Mouse (Mus musculus) liver, embryonic 14.5 days (tissue): Measurements from ENCODE around the gene Tapbpl. TPM values are rescaled to one million over a fixed set of nuclear protein-coding genes. Genes with fewer than 3 reads are reported as not detected.

Experiments used
- ATAC-seq: fragments of 200-750 bp; cut with Nextera tagmentation; 2 replicates; pipeline ENCODE4 v1.8.0; 2017; ENCODE audit warnings: moderate number of reproducible peaks, mild to moderate bottlenecking, moderate library complexity; ENCODE audit not compliant: insufficient read depth
- DNase-seq, 3 experiments: peaks; one replicate each; pipeline ENCODE4 v3.0.0-alpha.2; 2012 to 2013; ENCODE audit warnings: low read depth in 3 of 3, low spot score in 3 of 3
- H3K27ac ChIP-seq: fragments of 300-500 bp; sonication (generic); 2 replicates; pipeline ENCODE4 v1.5.1; 2014; ENCODE audit warnings: moderate library complexity, mild to moderate bottlenecking, control low read depth, inconsistent platforms
- H3K27me3 ChIP-seq: fragments of 300-500 bp; sonication (generic); 2 replicates; pipeline ENCODE4 v1.6.1; 2014; ENCODE audit warnings: mild to moderate bottlenecking, low read length, moderate library complexity; ENCODE audit not compliant: control insufficient read depth, insufficient read depth
- H3K36me3 ChIP-seq: fragments of 300-500 bp; sonication (generic); replicated peaks from 2 replicates; pipeline ENCODE4 v1.6.1; 2014; ENCODE audit warnings: low read depth; ENCODE audit not compliant: control insufficient read depth, insufficient read depth
- H3K4me1 ChIP-seq, 2 experiments: fragments of 200-500 bp in 1 of 2; fragments of 300-500 bp in 1 of 2; sonication (generic) in 1 of 2; replicated peaks; 2 replicates each; pipeline ENCODE4 v1.6.1; 2012 to 2014; ENCODE audit warnings: antibody characterized with exemption in 1 of 2, inconsistent platforms in 1 of 2, low read length in 1 of 2; ENCODE audit not compliant: control insufficient read depth in 2 of 2, insufficient read depth in 2 of 2
- H3K4me2 ChIP-seq: fragments of 300-500 bp; sonication (generic); 2 replicates; pipeline ENCODE4 v1.6.1; 2014; ENCODE audit warnings: low read depth, mild to moderate bottlenecking, control low read depth, moderate library complexity
- H3K4me3 ChIP-seq, 2 experiments: fragments of 200-500 bp in 1 of 2; fragments of 300-500 bp in 1 of 2; sonication (generic) in 1 of 2; 2 replicates each; pipeline ENCODE4 v1.5.1; 2012 to 2014; ENCODE audit warnings: low read depth in 2 of 2, low read length in 2 of 2, mild to moderate bottlenecking in 2 of 2, control low read depth in 1 of 2, inconsistent platforms in 1 of 2, moderate library complexity in 1 of 2; ENCODE audit not compliant: insufficient read depth in 1 of 2
- H3K9ac ChIP-seq: fragments of 300-500 bp; sonication (generic); replicated peaks from 2 replicates; pipeline ENCODE4 v1.6.1; 2014; ENCODE audit warnings: mild to moderate bottlenecking, control low read depth, moderate library complexity
- H3K9me3 ChIP-seq: fragments of 300-500 bp; sonication (generic); 2 replicates; pipeline ENCODE4 v1.6.1; 2016; ENCODE audit warnings: low read length, mixed read lengths; ENCODE audit not compliant: control insufficient read depth
- CTCF ChIP-seq: IDR thresholded peaks from 2 replicates; pipeline ENCODE4 v1.5.1; 2016; ENCODE audit warnings: antibody characterized with exemption, low read depth, control low read depth
- EP300 ChIP-seq: IDR thresholded peaks from 2 replicates; pipeline ENCODE4 v1.6.1; 2016; ENCODE audit warnings: antibody characterized with exemption, low read depth
- WGBS: fragments of 180-500 bp; shearing (Covaris S2); extraction: QIAGEN DNeasy Blood & Tissue Kit; methylation state at CpG from one replicate; pipeline ENCODE4 v1.1.7; 2014; ENCODE audit not compliant: insufficient replicate concordance; 5-methylcytosine and 5-hydroxymethylcytosine counted together
- polyA plus RNA-seq, 2 experiments: library from polyadenylated mRNA; depleted of rRNA in 1 of 2; stranded (reverse) in 1 of 2; unstranded in 1 of 2; fragments of >200 nt; fragmentation: Nextera tagmentation in 1 of 2; extraction: Ambion mirVana in 1 of 2; gene quantifications; 2 replicates each; pipeline versions ENCODE4 v1.2.1 to v1.2.3; 2012 to 2014

Tapbpl gene
- polyA plus RNA-seq, 2 experiments: 4.2 TPM

DNA sequence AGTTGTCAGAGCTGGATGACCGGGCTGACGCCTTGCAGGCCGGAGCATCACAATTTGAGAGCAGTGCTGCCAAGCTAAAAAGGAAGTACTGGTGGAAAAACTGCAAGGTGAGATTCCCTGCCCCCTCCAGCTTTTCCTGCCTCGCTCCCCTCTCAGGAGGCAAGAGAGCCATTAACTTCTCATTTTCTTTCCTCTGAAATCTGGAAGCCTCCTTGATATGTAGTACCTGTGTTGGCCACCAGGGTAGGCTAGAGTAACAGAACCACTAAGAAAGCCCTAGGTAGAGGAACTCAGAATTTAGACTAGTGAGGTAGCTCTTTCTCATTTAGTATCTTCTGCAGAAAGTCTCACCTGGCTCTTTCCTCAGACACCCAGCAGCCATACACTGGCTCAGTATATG lies 12.7 kb downstream of the Tapbpl start:
- no peak overlapping the region for H3K4me3 ChIP-seq
- TF ChIP-seq EP300: no peak
- TF ChIP-seq CTCF: peak; percentile 81
- H3K4me1 ChIP-seq: peaks cover 0 to 1% of the 10 kb centered on the region in 2 experiments; a peak in 1 of 4 replicates
- no peak overlapping the region for H3K4me2 ChIP-seq
- peaks cover under 1% of the 10 kb centered on the region; the same call in 1 of the 2 replicates for H3K27me3 ChIP-seq
- H3K36me3 ChIP-seq: no peaks in the 10 kb centered on the region
- ATAC-seq (no peak), DNase-seq (peak; percentile 45 to 55 (median 55))
- no peak overlapping the region for H3K27ac ChIP-seq
- WGBS: 67% methylated on average over 4 of the region's 4 CpGs
- no peaks in the 10 kb centered on the region for H3K9me3 ChIP-seq
- no peak overlapping the region for H3K9ac ChIP-seq

DNA sequence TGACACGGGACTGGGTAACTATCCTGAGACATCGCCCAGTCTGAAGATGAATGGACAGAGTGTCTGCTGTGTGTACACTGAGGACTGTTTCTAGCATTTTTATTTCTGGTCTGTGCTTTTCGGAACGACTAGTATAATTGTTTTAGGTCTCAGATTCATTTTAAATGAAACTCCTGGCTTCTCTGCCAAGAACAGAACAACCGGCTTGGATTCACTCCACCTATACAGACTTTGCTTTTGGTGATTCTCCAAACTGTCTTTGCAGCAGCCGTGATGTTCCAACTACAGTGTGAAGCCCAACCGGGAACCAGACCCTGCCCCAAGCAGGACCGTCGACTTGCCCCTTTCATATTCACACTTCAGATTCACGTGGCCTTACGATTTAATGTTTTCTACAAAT lies 13.8 kb downstream of the Tapbpl start:
- TF ChIP-seq CTCF (no peak), EP300 (no peak)
- no peak overlapping the region for H3K27ac ChIP-seq
- H3K36me3 ChIP-seq: no peaks in the 10 kb centered on the region
- H3K4me1 ChIP-seq: peaks cover 0 to 1% of the 10 kb centered on the region in 2 experiments; a peak in 1 of 4 replicates
- 79% methylated on average over 11 of the region's 11 CpGs for WGBS
- H3K4me3 ChIP-seq: no peak overlapping the region
- peaks cover 4% of the 10 kb centered on the region for H3K27me3 ChIP-seq
- H3K9me3 ChIP-seq: no peaks in the 10 kb centered on the region
- H3K9ac ChIP-seq: no peak overlapping the region
- H3K4me2 ChIP-seq: no peak overlapping the region
- no peak for DNase-seq
- no peak for ATAC-seq

DNA sequence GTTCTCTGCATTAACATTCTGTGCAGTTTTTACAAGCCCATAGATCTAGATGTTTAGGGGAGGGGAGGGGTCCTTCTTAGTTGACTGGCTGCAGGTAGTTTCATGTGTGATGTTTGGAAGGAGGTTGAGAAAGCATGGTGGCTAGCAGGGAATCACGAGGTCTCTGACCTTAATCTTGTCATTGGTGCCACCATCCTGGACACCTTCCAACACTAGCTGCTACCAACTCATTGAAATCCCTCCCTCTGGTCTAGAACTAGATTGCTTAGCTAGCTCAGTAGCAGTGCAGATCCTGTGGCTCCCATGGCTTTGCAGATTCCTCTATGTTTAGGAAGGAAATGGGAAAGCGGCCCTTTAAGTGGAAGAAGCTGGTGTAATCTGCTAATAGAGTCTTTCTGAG lies 14.8 kb downstream of the Tapbpl start:
- Histone ChIP-seq H3K27me3 (peaks cover 4% of the 10 kb centered on the region), H3K9me3 (no peaks in the 10 kb centered on the region), H3K4me2 (peak overlapping the region; percentile 88; the same call in 1 of the 2 replicates), H3K9ac (no peak overlapping the region), H3K4me3 (no peak overlapping the region; a peak in 1 of 4 replicates), H3K4me1 (peaks cover 0 to 1% of the 10 kb centered on the region in 2 experiments; a peak in 1 of 4 replicates), H3K36me3 (no peaks in the 10 kb centered on the region), H3K27ac (no peak overlapping the region)
- WGBS: 54% methylated on average over 2 of the region's 2 CpGs
- ATAC-seq (no peak), DNase-seq (no peak)
- TF ChIP-seq EP300 (no peak), CTCF (no peak)

DNA sequence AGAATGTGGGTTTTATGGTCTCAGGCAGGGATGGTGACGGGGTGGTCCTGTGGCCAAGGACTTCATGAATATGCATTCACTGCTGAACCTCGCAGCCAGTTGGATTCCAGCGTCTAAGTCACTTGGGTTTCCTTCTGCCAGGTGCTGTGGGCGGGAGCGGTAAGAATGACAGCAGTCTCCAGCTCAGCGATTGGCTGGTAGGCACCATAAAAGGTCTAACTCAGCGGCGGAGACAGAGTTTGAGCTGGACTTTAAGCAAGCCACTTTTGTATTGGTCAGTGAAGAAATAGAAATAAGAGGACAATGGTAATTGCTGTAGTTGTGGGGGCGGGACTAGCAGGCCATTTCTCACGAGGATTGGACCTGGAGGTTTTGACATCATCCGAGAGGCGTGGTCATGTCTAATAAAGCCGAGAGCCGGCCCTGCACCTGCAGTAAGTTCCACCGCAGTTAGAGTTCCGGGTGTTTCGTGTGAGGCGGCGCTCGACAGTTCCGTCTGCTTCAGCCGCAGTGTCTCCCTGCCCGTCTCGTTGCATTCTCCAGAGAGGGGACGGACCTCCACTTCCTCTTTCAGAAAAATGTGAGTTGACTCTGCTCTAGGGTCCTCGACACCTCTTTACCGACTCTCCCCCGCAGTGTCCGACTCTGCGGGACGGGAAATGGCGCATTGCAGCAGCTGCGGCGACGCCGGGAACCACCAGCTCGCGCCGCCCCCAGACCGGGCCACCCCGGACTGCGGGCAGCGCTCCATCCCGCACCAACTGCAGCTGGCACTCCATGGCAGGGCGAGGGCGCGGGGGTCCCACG lies 16.3 kb downstream of the Tapbpl start, which contains the start of gene Vamp1:
Gene Vamp1 (plus strand): TSS at position 404 of the 807 bp plus-strand sequence.
- WGBS: under 1% methylated on average over 48 of the region's 48 CpGs
- no peaks in the 10 kb centered on the region for H3K36me3 ChIP-seq

DNA sequence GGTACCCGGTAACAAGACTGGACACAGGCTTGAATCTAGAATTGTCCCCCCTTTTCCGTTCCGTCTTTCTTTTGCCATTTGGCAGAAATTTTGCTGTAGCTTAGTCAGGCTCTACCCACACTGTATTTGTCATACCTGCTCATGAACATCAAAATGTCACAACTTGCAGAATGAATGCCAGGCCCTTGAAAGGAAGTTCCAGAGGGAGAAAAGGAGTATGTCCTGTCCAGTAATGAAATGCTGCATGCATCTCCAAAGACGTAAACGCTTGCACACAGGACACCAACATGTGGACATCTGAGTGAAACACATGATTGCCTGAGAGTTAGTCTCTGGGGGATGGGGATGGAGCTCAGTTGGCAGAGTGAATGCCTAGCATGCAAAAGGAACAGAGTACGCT lies 17.9 kb downstream of the Tapbpl start:
- DNase-seq: no peak
- H3K4me1 ChIP-seq: peaks cover 0 to 1% of the 10 kb centered on the region in 2 experiments; a peak in 1 of 4 replicates
- no peak overlapping the region for H3K27ac ChIP-seq
- 71% methylated on average over 6 of the region's 6 CpGs for WGBS
- ATAC-seq: no peak
- TF ChIP-seq CTCF (no peak), EP300 (no peak)
- peaks cover 4% of the 10 kb centered on the region for H3K27me3 ChIP-seq
- no peaks in the 10 kb centered on the region for H3K9me3 ChIP-seq
- H3K4me2 ChIP-seq: no peak overlapping the region
- H3K9ac ChIP-seq: no peak overlapping the region
- H3K4me3 ChIP-seq: no peak overlapping the region
- no peaks in the 10 kb centered on the region for H3K36me3 ChIP-seq

More for the DNA sequence above, 16.3 kb downstream of the Tapbpl start, which contains the start of gene Vamp1:
- Histone ChIP-seq H3K27ac (peak within 1 kb of the TSS; percentile 15), H3K9me3 (no peaks in the 10 kb centered on the region), H3K27me3 (peaks cover 4% of the 10 kb centered on the region), H3K4me2 (peak within 1 kb of the TSS; percentile 88), H3K4me3 (peak within 1 kb of the TSS; percentile 85 to 88), H3K9ac (peak within 1 kb of the TSS; percentile 89), H3K4me1 (peaks cover 0 to 1% of the 10 kb centered on the region in 2 experiments; a peak in 1 of 4 replicates)
- ATAC-seq: peak; percentile 94
- TF ChIP-seq EP300: no peak
- TF ChIP-seq CTCF: no peak
- peak; percentile 93 to 95 (median 93) for DNase-seq
